Mouse (Mus musculus): Measurements from ENCODE around the gene Ctsw. TPM values are rescaled to one million over a fixed set of nuclear protein-coding genes. Genes with fewer than 3 reads are reported as not detected.

Gene Ctsw
- total RNA-seq, 2 experiments from 2014 or later = not detected

GRCm38 (mm10) chr19:5461411-5461810 is 6.9 kb downstream of the Ctsw start:
- no peak for DNase-seq

DNA sequence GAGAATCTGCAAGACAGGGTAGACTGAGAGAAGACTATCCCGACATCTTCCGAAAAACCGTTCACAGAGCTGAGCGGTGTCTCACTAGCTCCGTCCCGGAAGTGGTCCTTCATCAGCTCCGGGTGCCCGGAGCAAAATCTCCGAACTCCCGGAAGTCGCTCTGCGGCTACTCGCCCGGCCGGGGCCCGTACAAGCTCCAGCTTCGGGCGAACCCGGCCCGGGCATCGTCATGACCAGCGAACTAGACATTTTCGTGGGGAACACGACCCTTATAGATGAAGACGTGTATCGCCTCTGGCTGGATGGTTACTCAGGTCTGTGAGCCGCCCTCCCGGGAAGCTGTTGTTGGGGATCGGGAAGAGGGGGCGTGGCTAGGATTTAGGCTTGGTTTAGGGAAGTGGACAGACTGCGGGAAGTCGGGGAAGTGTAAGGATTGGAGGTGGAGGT is 7.8 kb downstream of the Ctsw start, which contains the start of gene Fibp:
Gene Fibp (plus strand): TSS at position 151 of the 447 bp plus-strand sequence.
- peak; percentile 84 to 86 for DNase-seq

DNA sequence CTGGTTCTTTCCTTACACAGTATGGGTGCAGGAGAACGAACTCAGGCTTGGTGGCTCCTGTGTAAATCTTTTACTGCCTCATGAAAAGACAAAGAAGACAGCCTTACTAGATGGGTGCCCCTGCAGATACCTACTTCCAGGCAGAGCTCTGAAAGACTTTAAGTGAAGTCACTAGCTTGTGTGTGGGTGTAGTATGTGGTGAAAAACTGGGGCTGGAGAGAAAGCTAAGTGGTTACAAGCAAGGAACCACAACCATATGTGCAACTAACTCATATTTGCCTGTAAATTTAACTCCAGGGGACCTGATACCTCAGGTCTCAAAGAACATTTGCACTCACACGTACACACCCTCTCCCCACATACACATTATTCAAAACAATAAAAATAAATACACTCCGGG is 8.4 kb downstream of the Ctsw start:
- DNase-seq = no peak

DNA sequence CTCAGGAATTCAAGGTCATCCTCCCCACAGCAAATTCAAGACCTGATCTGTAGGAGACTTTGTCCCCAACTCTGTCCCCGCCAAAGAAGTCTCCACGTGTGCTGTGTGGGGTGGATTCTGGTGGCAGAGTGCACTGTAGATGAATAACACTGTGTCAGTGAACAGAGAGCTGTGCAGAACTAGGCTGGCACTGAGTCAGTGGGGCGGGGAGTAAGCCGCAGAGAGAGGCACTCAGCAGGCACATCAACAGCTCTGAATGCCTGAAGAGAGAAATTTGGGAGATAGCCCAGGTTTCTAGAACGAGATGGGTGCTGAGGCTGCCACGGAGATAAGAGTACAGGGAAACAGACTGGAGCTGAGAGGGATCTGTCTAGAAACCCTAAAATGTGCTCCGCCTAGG is 9.3 kb downstream of the Ctsw start:
- DNase-seq = peak; percentile 56 to 61

GRCm38 (mm10) chr19:5457746-5458442 is 10.4 kb downstream of the Ctsw start, which contains the start of gene Ccdc85b:
TSS of gene Ccdc85b (minus strand) at chr19:5457894.
- DNase-seq = no peak

GRCm38 (mm10) chr19:5456922-5457745 is 11.2 kb downstream of the Ctsw start:
- peak; percentile 96 for DNase-seq

- no peak for DNase-seq
Measured at GRCm38 (mm10) chr19:5456241-5456921, 11.9 kb downstream of the Ctsw start.

GRCm38 (mm10) chr19:5455568-5455967 is 12.7 kb downstream of the Ctsw start:
- no peak for DNase-seq

DNA sequence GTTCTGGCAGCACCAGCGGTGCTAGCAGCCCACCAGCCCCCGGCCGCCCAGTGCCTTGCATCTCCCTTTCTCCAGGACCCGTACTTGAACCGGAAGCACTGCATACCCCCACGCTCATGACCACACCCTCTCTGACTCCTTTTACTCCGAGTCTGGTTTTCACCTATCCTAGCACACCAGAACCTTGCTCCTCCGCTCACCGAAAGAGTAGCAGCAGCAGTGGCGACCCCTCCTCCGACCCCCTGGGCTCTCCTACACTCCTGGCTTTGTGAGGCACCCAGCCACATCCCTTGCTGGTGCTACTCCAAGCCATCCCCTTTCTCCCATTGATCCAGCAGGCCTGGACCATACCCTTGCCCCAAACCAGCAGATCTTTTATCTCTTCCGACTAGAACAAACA is 13.3 kb downstream of the Ctsw start:
- DNase-seq = no peak

DNA sequence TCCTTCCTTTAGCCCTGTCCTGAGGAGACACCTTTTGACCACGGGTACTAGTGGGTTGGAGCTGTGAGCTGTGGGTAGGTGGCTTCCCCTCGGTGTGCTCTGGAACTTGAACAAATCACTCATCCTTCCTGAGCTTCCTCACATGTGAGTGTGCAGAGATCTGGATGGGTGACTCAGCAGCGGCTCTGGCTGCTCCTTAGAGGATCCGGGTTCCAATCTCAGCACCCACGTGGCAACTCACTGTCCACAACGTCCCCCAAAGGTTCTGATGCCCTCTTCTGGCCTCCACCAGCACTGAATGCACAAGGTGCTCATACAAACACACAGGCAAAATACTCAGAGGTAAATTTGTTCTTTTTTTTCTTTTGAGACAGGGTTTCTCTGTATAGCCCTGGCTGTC is 16.5 kb downstream of the Ctsw start:
- no peak for DNase-seq

DNA sequence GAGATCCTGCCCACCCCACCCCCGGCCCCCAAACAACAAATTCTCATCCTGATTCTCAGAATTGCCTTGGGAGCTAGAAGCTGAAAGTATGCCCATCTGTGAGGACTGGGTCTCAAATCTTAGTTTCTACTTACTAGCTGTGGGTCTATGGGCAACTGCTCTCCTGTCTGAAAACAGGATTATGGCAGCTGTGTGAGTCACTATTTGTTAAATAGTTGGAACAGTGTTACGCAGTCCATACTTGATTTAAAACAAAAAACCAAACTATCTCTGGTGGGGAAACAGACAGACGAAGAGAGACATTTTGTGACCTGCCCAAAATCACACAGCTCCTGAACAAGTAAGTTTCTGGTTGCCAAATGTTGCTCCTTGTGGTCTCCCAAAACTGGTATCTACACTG is 18.6 kb downstream of the Ctsw start:
- no peak for DNase-seq

DNA sequence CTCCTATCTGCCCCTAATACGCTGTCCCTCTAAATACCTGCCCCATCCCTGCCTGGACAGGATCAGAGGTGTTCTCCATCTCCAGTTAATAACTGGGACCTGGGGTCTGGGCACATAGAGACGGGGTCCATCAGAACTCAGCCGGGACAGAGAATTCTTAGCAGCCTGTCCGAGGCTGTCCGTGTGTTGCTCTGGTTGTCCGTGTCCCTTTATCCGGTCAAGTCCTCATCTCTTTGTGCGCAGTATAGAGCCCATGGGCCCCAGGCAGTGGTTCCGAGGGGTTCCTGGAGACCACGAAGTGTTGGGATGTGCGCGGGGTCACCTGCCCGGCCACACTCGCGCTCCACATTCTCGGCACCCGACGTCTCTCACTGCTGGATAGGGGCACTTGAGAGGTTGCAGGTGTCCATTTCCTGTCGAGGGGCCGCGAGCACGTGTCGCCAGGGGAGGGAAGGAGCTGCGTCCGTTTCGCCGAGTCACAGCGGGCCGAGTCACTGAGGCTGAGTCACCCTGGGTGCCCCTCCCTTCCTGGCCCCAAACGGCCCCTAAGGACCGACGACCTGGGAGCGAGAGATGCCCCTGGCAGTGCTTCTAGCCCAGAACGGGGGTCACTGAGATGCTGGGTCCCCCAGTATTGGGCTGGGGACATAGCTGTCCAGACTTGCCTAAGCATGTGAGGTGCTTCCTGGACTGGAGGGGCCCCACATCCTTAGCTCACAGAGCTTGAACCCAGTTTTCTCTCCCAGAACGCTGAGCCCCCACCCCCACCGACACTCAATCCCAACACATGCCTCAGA is 19.8 kb downstream of the Ctsw start:
- DNase-seq = no peak

DNA sequence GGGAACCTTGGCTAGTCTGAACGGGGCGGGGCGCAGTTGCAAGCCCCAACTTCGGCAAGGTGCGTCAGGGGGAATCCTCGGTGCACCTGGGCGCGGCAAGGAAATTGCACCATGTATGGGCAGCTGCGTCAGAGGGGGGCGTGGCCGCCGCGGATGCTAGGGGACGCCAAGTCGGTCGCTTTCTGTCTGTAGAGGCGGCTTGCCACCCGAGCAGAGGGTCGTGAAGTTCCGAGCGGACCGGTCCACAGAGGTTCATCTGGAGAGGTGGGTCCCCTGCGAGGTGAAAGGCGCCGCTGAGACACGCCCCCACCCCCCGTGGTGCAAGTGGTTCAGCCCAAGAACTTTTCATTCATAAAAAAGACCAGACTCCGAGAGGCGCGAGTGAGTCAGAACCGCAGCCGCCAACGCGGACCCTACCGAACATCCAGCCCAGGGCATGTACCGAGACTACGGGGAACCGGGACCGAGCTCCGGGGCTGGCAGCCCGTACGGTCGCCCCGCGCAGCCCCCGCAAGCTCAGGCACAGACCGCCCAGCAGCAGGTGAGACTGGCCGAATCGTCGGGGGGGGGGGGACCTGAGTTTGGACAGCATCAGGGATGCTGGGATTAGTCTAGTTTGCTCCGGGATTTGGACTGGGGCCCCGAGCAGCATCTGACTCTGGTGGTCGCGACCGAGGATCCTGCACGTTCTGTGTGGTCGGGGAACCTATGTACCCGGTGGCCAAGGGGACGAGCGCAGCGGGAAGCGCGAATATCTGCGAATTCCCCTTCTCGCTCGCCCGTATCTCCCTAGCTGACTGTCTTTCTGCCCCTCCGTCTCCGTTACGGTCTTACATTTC is 20.6 kb downstream of the Ctsw start, which contains the start of gene Fosl1:
Gene Fosl1 (plus strand): TSS at position 33 of the 839 bp plus-strand sequence.
- DNase-seq = peak; percentile 64 to 65

GRCm38 (mm10) chr19:5445747-5446146 is 22.6 kb downstream of the Ctsw start:
- no peak for DNase-seq

DNA sequence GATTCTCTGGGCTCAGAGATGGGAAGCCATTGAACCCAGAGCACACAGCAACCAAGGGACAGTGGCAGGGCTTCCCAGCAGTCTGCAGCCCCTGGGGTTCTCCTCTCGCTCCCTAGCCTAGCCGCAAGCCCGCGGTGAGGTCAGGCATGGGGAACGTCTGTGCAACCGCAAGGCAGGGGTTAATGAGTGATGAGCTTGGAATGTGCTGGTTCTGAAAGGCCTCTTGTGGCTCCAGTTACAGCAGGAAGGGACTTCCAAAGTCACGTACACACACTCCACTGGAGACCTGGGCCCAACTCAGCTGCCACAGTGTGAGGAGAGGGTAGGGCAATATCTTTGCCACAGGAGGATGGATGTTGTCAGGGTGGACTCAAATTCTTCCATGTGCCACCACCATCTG is 23.4 kb downstream of the Ctsw start:
- DNase-seq = no peak

- no peak for DNase-seq
Measured at GRCm38 (mm10) chr19:5444371-5444908, 23.9 kb downstream of the Ctsw start.

GRCm38 (mm10) chr19:5433951-5434350 is 34.4 kb downstream of the Ctsw start:
- DNase-seq = no peak

GRCm38 (mm10) chr19:5432992-5433852 is 35.1 kb downstream of the Ctsw start:
- DNase-seq = no peak

GRCm38 (mm10) chr19:5431911-5432464 is 36.3 kb downstream of the Ctsw start:
- DNase-seq = no peak
